Mouse (Mus musculus): ENCODE measurements at regions not wholly inside any gene's neighbourhood (a gene's known extent, or its start where the extent isn't known, plus 50 kb on each side); places are given as distances from the start of the nearest gene placed in this dataset.

DNA sequence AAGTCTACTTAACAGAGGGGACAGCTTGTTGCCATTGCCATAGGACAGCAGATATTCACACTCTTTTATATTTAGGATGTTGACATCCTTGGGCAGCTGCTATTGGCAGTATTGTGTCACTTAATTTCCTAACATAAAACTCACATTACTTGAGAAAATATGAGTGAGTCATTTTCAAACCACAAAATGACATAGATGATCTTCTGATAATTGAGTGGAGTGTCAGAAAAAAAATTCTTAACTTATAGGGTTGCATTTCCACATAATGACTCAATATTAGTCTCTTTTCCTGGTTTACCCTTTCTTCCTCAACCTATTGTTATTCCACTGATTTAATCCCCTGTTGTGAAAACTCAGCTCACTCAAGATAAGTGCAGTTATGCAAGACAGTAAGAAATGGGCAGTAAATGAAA is 2629.5 kb upstream of the Gm7489 start:
- no peak for DNase-seq (ENCODE audit: low spot score in 2 of 2)

GRCm38 (mm10) chr15:51256681-51257080 is 2628.0 kb upstream of the Gm7489 start:
- DNase-seq (ENCODE audit: low spot score in 2 of 2) = no peak

- no peak for DNase-seq (ENCODE audit: low spot score in 2 of 2)
Measured at GRCm38 (mm10) chr15:51264599-51265163, 2620.0 kb upstream of the Gm7489 start.

DNA sequence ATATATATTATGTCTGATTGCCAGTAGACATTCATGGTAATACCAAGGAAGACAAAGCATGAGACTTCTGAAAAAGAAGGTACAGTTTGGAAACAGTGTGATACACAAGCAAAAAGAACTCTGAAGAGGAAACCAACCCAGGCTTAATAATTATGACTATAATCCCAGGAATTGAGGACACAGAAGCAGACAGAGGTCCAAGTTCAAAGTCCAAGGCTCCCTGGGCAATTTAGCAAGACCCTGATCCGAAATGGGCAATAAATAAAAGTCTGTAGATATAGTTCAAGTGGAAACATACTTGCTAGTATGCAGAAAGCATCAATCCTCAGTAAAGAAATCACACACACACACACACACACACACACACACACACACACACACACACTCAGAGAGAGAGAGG is 2618.7 kb upstream of the Gm7489 start:
- no peak for DNase-seq (ENCODE audit: low spot score in 2 of 2)

DNA sequence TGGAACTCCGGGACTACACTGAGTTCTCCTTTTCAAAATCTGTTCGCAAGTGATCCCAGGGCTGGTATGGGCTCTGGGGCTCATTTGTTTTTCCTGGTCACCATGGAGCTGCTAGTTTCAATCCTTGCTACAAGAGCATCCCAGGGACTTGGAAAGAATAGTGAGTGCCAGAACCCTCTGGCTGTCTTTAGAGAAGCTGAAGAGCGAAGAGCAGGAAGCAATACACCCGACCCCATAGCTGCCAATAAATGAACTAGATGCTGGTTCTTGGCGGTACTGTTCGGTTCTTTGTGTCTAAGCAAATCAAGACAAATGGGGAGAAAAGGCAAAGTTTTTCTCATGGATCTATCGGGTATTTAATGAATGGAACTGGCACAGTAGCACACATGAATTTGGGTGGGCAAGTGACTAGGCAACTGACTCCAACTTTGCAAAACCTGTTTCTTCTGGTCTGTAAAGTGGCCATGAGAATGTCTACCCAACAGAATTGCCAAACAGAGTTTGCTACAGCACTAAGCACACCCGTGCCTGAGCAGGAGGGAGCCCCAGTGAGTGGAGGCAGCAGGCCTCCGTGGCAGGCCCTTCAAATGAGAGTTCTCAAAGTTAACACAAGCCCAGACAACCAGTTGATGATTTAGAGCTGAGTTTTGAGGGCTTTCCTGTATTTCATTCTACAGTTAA is 2612.9 kb upstream of the Gm7489 start:
- peak in 1 of 2 experiments; percentile 22 for DNase-seq (ENCODE audit: low spot score in 2 of 2)

GRCm38 (mm10) chr15:51285334-51285733 is 2599.4 kb upstream of the Gm7489 start:
- DNase-seq (ENCODE audit: low spot score in 2 of 2) = no peak

- DNase-seq (ENCODE audit: low spot score in 2 of 2) = no peak
Measured at GRCm38 (mm10) chr15:51286352-51286751, 2598.4 kb upstream of the Gm7489 start.

DNA sequence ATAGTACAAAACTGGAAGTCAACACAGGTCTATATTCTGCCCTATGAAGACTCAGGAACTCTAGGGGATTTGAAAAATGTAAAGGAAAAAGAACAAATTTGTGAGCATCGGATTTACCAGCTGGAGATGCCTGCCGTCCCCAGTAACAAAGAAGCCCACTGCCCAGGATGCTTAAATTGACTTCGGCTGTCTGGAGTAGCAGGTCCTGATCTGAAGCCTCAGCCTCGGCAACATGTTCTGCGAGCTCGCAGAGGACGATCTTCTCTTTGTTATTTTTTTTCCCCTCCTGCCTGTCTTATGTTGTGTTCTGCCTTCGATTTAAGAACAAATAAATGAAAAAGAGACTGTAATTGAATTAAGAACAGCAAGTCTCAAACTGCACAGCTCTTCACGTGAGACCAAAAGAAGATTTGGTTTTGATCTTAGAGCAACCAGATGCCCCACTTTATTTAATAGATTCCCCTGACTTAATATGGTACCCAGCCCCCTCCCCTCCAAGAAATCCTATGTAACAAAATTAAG is 2595.7 kb upstream of the Gm7489 start:
- no peak for DNase-seq (ENCODE audit: low spot score in 2 of 2)

- no peak for DNase-seq (ENCODE audit: low spot score in 2 of 2)
Measured at GRCm38 (mm10) chr15:51289916-51290315, 2594.8 kb upstream of the Gm7489 start.

DNA sequence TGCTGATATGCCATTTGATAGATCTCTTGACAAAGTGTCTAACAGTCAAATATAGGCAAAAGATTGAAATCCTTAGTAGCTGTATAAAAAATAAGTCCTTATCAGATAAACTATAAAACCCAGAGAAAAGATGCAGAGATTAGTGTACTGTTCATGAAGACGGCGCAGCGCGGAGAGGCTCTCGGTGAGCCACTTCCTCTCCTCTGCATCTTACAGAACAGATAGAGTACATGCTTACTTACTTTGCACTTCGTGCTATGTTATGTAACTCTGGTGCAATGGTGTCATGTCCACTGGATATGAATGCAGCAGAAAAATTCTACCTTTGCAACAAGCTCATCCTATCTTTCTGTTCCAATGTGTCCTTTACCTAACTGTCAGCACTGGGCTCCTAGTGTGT is 2593.5 kb upstream of the Gm7489 start:
- DNase-seq (ENCODE audit: low spot score in 2 of 2) = no peak

GRCm38 (mm10) chr15:51296841-51297240 is 2587.9 kb upstream of the Gm7489 start:
- no peak for DNase-seq (ENCODE audit: low spot score in 2 of 2)

DNA sequence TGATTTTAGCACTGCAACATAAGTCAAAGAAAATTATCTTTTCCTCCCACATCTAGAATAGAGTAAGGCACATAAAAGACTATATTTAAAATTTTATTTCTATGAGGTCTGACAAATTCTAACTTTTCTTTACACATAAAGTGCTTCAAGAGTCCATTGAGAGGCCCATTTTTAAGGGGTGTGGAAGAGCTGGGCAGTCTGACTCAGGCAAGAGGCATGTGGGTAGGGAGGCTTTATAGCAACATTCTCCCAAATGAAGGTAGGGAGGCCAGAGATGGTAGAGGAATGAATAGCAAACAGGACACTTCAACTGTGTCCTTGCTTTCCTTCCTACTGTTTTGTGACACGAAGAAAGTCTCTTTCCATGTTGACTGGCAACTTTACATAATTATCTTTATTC is 2566.6 kb upstream of the Gm7489 start:
- DNase-seq (ENCODE audit: low spot score in 2 of 2) = no peak

GRCm38 (mm10) chr15:51318760-51319159 is 2565.9 kb upstream of the Gm7489 start:
- no peak for DNase-seq (ENCODE audit: low spot score in 2 of 2)

DNA sequence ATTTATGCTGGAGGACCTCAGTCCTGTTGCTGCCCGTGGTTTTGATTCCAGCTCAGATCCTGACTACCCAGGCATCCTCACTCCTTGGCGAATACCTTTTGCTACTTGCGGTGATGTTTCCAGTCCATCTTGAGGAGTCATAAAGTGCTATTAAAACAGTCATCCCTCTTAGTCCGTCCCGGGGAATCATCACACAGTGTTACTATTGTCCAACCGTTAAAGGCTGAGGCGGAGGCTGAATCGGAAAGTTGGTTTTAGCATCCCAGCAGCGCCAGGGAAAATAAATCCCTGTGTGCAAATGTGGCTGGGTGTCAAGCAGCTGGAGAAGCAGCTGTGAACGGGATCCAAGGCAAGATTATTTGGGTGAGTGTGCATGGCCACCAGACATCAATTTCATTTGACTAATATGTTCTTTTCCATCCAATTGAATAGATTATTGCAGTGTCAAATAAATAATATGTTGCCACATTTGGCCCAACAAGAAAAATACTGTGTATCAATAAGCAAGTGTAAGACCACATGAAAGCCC is 2564.3 kb upstream of the Gm7489 start:
- no peak for DNase-seq (ENCODE audit: low spot score in 2 of 2)

- DNase-seq (ENCODE audit: low spot score in 2 of 2) = no peak
Measured at GRCm38 (mm10) chr15:51323284-51323683, 2561.4 kb upstream of the Gm7489 start.

DNA sequence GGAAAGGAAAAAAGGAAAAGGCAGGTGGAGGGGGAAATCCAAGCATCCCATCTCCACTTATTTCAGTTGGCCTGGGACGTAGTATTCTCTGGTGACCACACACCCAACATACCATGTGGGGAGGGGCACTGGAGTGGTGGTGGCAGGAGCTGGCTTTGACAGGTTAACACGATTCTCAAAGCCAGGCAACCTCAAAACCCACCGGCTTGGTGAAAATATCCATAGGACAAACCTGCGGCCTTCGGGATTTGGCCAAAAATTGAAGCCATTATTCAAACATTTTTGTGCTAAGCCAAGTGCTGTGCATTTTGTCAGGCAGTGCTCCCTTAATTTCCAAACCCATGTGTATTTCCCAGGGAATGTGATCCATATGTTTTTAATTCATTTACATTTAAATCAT is 2560.5 kb upstream of the Gm7489 start:
- no peak for DNase-seq (ENCODE audit: low spot score in 2 of 2)

- DNase-seq (ENCODE audit: low spot score in 2 of 2) = no peak
Measured at GRCm38 (mm10) chr15:51327702-51328101, 2557.0 kb upstream of the Gm7489 start.

GRCm38 (mm10) chr15:51336441-51336840 is 2548.3 kb upstream of the Gm7489 start:
- DNase-seq (ENCODE audit: low spot score in 2 of 2) = no peak

DNA sequence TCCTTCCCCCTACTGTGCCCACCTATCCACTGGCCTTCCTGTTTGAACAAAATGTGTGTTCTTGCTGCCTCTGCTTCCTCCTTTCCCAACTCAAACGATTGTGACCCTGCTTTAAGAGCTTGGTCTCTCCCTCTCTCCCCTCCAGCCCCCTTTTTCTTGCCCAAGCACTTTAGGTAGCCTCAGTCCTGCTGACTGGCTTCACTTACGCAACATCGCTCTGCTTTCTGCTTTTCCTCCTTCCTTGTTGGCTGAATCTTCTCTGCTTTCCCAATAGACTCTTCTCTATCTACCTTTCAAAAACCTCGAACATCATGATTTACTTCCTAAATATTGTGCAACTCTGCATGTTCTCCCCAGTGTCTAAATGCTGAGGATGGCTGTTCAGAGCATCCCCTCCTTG is 2538.4 kb upstream of the Gm7489 start:
- no peak for DNase-seq (ENCODE audit: low spot score in 2 of 2)

GRCm38 (mm10) chr15:51363391-51363790 is 2521.3 kb upstream of the Gm7489 start:
- no peak for DNase-seq (ENCODE audit: low spot score in 2 of 2)

DNA sequence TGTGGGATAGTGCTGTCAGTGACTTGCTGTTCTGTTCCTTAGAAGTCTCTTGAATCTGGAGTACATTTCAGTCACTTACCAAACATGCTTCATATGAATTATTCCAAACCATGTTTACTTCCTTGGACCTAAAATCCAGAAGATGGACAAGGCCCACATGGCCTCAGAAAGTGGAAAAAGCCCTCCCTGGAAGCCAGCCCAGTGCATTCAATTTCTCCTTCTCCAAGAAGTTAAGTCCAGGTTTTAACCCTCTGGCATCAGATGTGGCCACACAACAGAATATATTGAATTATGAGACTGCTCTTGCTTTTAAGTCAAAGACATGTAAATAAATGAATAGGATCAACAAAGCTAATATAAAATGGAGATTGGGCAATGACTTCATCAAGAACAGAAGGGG is 2513.5 kb upstream of the Gm7489 start:
- no peak for DNase-seq (ENCODE audit: low spot score in 2 of 2)

DNA sequence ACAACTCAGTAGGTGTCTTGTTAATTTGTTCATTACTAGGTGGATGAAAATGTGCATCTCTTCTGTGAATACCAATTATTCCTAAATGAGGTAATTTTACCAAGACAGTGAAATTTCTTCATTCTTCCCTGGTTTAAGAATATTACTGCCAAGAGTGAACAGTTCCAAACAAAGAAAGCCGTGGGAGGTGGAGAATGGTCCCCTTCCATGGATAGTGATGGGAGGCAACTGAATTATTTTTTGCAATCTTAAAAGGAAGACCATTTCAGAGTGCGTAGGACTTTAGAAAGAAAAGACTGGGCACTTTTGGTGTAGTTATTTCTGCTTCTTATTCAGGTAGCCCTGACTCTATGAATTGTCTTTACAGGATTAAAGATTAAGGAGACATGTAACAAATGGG is 2494.3 kb upstream of the Gm7489 start:
- no peak for DNase-seq (ENCODE audit: low spot score in 2 of 2)

- DNase-seq (ENCODE audit: low spot score in 2 of 2) = no peak
Measured at GRCm38 (mm10) chr15:51391352-51391751, 2493.4 kb upstream of the Gm7489 start.
